24 mouse cellular contexts compared by ENCODE assay signal in the genomic region with DNA sequence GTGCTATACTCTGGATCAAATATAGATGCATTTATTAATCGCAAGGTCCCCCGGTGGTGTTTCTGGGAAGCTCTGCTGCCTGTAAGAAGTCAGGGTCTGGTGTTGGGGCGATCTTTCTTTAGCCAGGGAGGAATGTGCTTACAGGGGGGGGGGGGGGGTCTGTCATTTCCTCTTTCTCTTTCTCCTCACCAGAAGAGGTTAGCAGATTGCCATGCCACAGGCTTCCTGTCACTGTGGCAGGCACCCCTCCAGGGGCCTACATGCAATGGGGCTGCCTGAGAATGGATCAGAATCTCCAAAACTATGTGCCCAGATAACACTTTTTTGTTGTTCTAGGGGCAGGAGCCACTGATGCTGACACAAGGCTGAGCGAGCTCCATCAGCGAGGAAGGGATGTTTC.
DNase-seq lines count a peak whose midpoint lies in the region; ATAC-seq and TF ChIP-seq lines count a peak whose summit lies in the region.
"Had no signal": no experiment of that assay in that cellular context is flagged by ENCODE, and none has a peak within 500 bp of the region (broad histone marks: within the 10 kb centered on the region; RNA-seq: fewer than 3 reads in every experiment).

No protein-coding gene starts in this region.

- no peaks in the 10 kb centered on the region for H3K27me3 ChIP-seq in hindbrain, embryonic 14.5 days (ENCODE audit: control insufficient read depth, insufficient read depth, low read length)
- H3K27me3 ChIP-seq: embryonic facial prominence, embryonic 12.5 days; heart, embryonic 13.5 days; hindbrain, embryonic 15.5 days; kidney, embryonic 15.5 days; limb, embryonic 15.5 days had no signal

- DNase-seq in left cerebral cortex, adult 2 months (ENCODE audit: extremely low spot score in 1 of 2, low spot score in 2 of 2): no peak
- no peak for DNase-seq in left cerebral cortex, adult 9 months (ENCODE audit: low spot score in 2 of 2)
- DNase-seq in T-cell, adult 2 months (ENCODE audit: low spot score): peak; percentile 3
- DNase-seq in thymus, postnatal 25 days: peak; percentile 22
- no peak for DNase-seq in cerebellum, postnatal 36 days
- DNase-seq in hindbrain, embryonic 14.5 days (ENCODE audit: low spot score): no peak
- no peak for DNase-seq in right cerebral cortex, postnatal 10 days (ENCODE audit: low spot score in 2 of 2)
- DNase-seq: adrenal gland, postnatal 10 days; cerebellum, adult 8-10 months; gastrocnemius, postnatal 36 days; layer of hippocampus, postnatal 36 days; liver, postnatal 0 days; lung, postnatal 14 days; right cerebral cortex, postnatal 4 days had no signal

- ATAC-seq in megakaryocyte, adult 5-6 weeks (ENCODE audit: poor library complexity, severe bottlenecking): peak; percentile 64
- ATAC-seq in hindbrain, embryonic 14.5 days (ENCODE audit: low FRiP score): no peak
- ATAC-seq: forebrain, embryonic 14.5 days; intestine, embryonic 16.5 days; liver, postnatal 0 days had no signal

- no peak; the same call in 1 of the 2 replicates for TF ChIP-seq CTCF in left cerebral cortex, adult 2 months (IDR thresholded peaks at IDR 0.05)

- WGBS in hindbrain, embryonic 14.5 days: 94% methylated on average over 5 of the region's 5 CpGs

- no peaks in the 10 kb centered on the region for H3K36me3 ChIP-seq in hindbrain, embryonic 14.5 days (replicated peaks; ENCODE audit: control insufficient read depth, insufficient read depth)
- H3K36me3 ChIP-seq: embryonic facial prominence, embryonic 12.5 days; heart, embryonic 13.5 days; hindbrain, embryonic 15.5 days; kidney, embryonic 15.5 days; limb, embryonic 15.5 days; midbrain, embryonic 10.5 days had no signal

- peak overlapping the region; percentile 95 for H3K27ac ChIP-seq in left cerebral cortex, adult 2 months
- H3K27ac ChIP-seq in hindbrain, embryonic 14.5 days: no peak overlapping the region
- H3K27ac ChIP-seq: embryonic facial prominence, embryonic 12.5 days; heart, embryonic 13.5 days; hindbrain, embryonic 15.5 days; kidney, embryonic 15.5 days; limb, embryonic 15.5 days; midbrain, embryonic 10.5 days had no signal

- no peaks in the 10 kb centered on the region for H3K9me3 ChIP-seq in hindbrain, embryonic 14.5 days (ENCODE audit: control insufficient read depth, low read length)
- H3K9me3 ChIP-seq: embryonic facial prominence, embryonic 12.5 days; heart, embryonic 13.5 days; hindbrain, embryonic 15.5 days; kidney, embryonic 15.5 days; limb, embryonic 15.5 days; midbrain, embryonic 10.5 days had no signal

- H3K9ac ChIP-seq in hindbrain, embryonic 14.5 days: no peak overlapping the region
- H3K9ac ChIP-seq: embryonic facial prominence, embryonic 12.5 days; heart, embryonic 13.5 days; hindbrain, embryonic 15.5 days; kidney, embryonic 15.5 days; limb, embryonic 15.5 days; liver, postnatal 0 days had no signal

- no peak overlapping the region for H3K4me2 ChIP-seq in hindbrain, embryonic 14.5 days (replicated peaks)
- H3K4me2 ChIP-seq: embryonic facial prominence, embryonic 12.5 days; heart, embryonic 13.5 days; hindbrain, embryonic 15.5 days; kidney, embryonic 15.5 days; limb, embryonic 15.5 days had no signal

- no peak overlapping the region for H3K4me3 ChIP-seq in left cerebral cortex, adult 2 months
- no peak overlapping the region for H3K4me3 ChIP-seq in hindbrain, embryonic 14.5 days (replicated peaks; ENCODE audit: low read length)
- H3K4me3 ChIP-seq: embryonic facial prominence, embryonic 12.5 days; erythroblast, embryonic 14.5 days; heart, embryonic 13.5 days; hindbrain, embryonic 15.5 days; kidney, embryonic 15.5 days; limb, embryonic 15.5 days; midbrain, embryonic 10.5 days had no signal

- intact Hi-C loops in left cerebral cortex, adult 2 months (cut with DNase I): loop anchor here (5.0 kb wide), 1 partner anchor 58 kb away; no protein-coding TSS in a partner anchor

- no peaks in the 10 kb centered on the region for H3K4me1 ChIP-seq in hindbrain, embryonic 14.5 days (replicated peaks; ENCODE audit: control insufficient read depth, insufficient read depth, low read length)
- H3K4me1 ChIP-seq: embryonic facial prominence, embryonic 12.5 days; hindbrain, embryonic 15.5 days had no signal

Comparison
In these comparisons a context has a peak if more than half of its experiments do, and no peak if none do; other contexts are left out.
1. DNase-seq: peak in T-cell, adult 2 months (single experiment) and thymus, postnatal 25 days (single experiment); none in left cerebral cortex, adult 2 months (0 of 2), left cerebral cortex, adult 9 months (0 of 2), cerebellum, postnatal 36 days (0 of 2), hindbrain, embryonic 14.5 days (single experiment) and right cerebral cortex, postnatal 10 days (0 of 2).